In genomic region chr8:70726721-70727120, GRCm38 (mm10) we compare ENCODE assay signal across 26 mouse cellular contexts. TPM values are rescaled to one million over a fixed set of nuclear protein-coding genes. Genes with fewer than 3 reads are reported as not detected.
DNase-seq lines count a peak whose midpoint lies in the region; ATAC-seq lines count a peak whose summit lies in the region.
"Had no signal": no experiment of that assay in that cellular context is flagged by ENCODE, and none has a peak within 500 bp of the region (broad histone marks: within the 10 kb centered on the region; RNA-seq: fewer than 3 reads in every experiment).

No protein-coding gene starts in this region.

- H3K9me3 ChIP-seq in midbrain, embryonic 13.5 days = no peaks in the 10 kb centered on the region
- no peaks in the 10 kb centered on the region for H3K9me3 ChIP-seq in midbrain, embryonic 10.5 days (replicated peaks)
- H3K9me3 ChIP-seq: embryonic facial prominence, embryonic 13.5 days; embryonic facial prominence, embryonic 15.5 days; forebrain, embryonic 10.5 days; forebrain, embryonic 12.5 days had no signal

- no peak overlapping the region for H3K27ac ChIP-seq in midbrain, embryonic 13.5 days
- no peak overlapping the region for H3K27ac ChIP-seq in midbrain, embryonic 10.5 days (replicated peaks)
- H3K27ac ChIP-seq: embryonic facial prominence, embryonic 13.5 days; embryonic facial prominence, embryonic 15.5 days; forebrain, embryonic 10.5 days; forebrain, embryonic 12.5 days had no signal

- H3K27me3 ChIP-seq in midbrain, embryonic 13.5 days = peaks cover 52% of the 10 kb centered on the region
- peaks cover 60% of the 10 kb centered on the region for H3K27me3 ChIP-seq in midbrain, embryonic 10.5 days (ENCODE audit: low read depth, poor library complexity, severe bottlenecking)

- H3K9ac ChIP-seq in midbrain, embryonic 13.5 days (replicated peaks) = 0 out of 2 replicates have a peak overlapping the region, but pooled peaks have one; percentile 2
- H3K9ac ChIP-seq: embryonic facial prominence, embryonic 13.5 days; embryonic facial prominence, embryonic 15.5 days; forebrain, embryonic 12.5 days had no signal

- H3K4me1 ChIP-seq in midbrain, embryonic 13.5 days (replicated peaks) = peaks cover 6% of the 10 kb centered on the region; the same call in 1 of the 2 replicates
- peaks cover 14% of the 10 kb centered on the region for H3K4me1 ChIP-seq in midbrain, embryonic 10.5 days

- no peak for ATAC-seq in midbrain, embryonic 13.5 days
- ATAC-seq: forebrain, embryonic 14.5 days had no signal

- 50% methylated on average over 11 of the region's 11 CpGs for WGBS in midbrain, embryonic 13.5 days
- WGBS in midbrain, embryonic 10.5 days = 51% methylated on average over 11 of the region's 11 CpGs

- no peaks in the 10 kb centered on the region for H3K36me3 ChIP-seq in midbrain, embryonic 13.5 days
- no peaks in the 10 kb centered on the region for H3K36me3 ChIP-seq in midbrain, embryonic 10.5 days
- H3K36me3 ChIP-seq: embryonic facial prominence, embryonic 13.5 days; embryonic facial prominence, embryonic 15.5 days; forebrain, embryonic 10.5 days; forebrain, embryonic 12.5 days had no signal

- DNase-seq in gastrocnemius, postnatal 10 days = peak; percentile 3
- DNase-seq in gastrocnemius, adult 18-20 months (ENCODE audit: low spot score) = no peak
- no peak for DNase-seq in midbrain, embryonic 10.5 days (ENCODE audit: low spot score)
- peak; percentile 39 for DNase-seq in testis, postnatal 10 days (ENCODE audit: low spot score)
- DNase-seq in testis, postnatal 14 days (ENCODE audit: low spot score) = no peak
- DNase-seq: cerebellum, adult 11 months; cerebellum, adult 18-20 months; cerebellum, adult 8-10 months; cerebellum, adult 9-11 months; cerebellum, postnatal 14 days; cerebellum, postnatal 36 days had no signal

- no peak overlapping the region for H3K4me2 ChIP-seq in midbrain, embryonic 13.5 days (replicated peaks)
- H3K4me2 ChIP-seq: embryonic facial prominence, embryonic 13.5 days; embryonic facial prominence, embryonic 15.5 days; forebrain, embryonic 12.5 days had no signal

- no peak overlapping the region for H3K4me3 ChIP-seq in midbrain, embryonic 13.5 days (replicated peaks)
- H3K4me3 ChIP-seq in midbrain, embryonic 10.5 days = no peak overlapping the region
- H3K4me3 ChIP-seq: embryonic facial prominence, embryonic 13.5 days; embryonic facial prominence, embryonic 15.5 days; erythroblast, embryonic 14.5 days; forebrain, embryonic 10.5 days; forebrain, embryonic 12.5 days had no signal

RNA-seq across cellular contexts. Expression of gene Pde4c, which starts 3.2 kb away (rescaled TPM):
- 1 to 10 TPM; 2.5 to 3.0 TPM for total RNA-seq in gastrocnemius, postnatal 10 days (2021)
- 1 to 10 TPM; 1.3 to 1.6 TPM for total RNA-seq in gastrocnemius, adult 18-20 months (2021)
- 0.15 and 0.28 TPM in 2 replicates for polyA plus RNA-seq in midbrain, embryonic 13.5 days (2015; fragmentation: Nextera tagmentation; extraction: Ambion mirVana)
- polyA plus RNA-seq in midbrain, embryonic 10.5 days (2016; fragmentation: Nextera tagmentation; extraction: Ambion mirVana) = 0.72 and 0.78 TPM in 2 replicates
- polyA plus RNA-seq: erythroblast, embryonic 14.5 days; forebrain, embryonic 14.5 days had no signal

RNA-seq across cellular contexts. Expression of gene Gm3336, which starts 8.4 kb away (rescaled TPM):
- not detected for total RNA-seq in gastrocnemius, postnatal 10 days (2021)
- not detected for total RNA-seq in gastrocnemius, adult 18-20 months (2021)
- polyA plus RNA-seq in midbrain, embryonic 13.5 days (2015; fragmentation: Nextera tagmentation; extraction: Ambion mirVana) = not detected in 2 replicates
- not detected in 2 replicates for polyA plus RNA-seq in midbrain, embryonic 10.5 days (2016; fragmentation: Nextera tagmentation; extraction: Ambion mirVana)
- total RNA-seq: adrenal gland, postnatal 10 days; adrenal gland, postnatal 25 days; adrenal gland, postnatal 4 days; common myeloid progenitor, adult 5-6 weeks had no signal
- polyA plus RNA-seq: brain, embryonic 14.5 days; C2C12; embryonic facial prominence, embryonic 11.5 days; embryonic facial prominence, embryonic 13.5 days; embryonic facial prominence, embryonic 15.5 days; erythroblast, embryonic 14.5 days; forebrain, embryonic 10.5 days; forebrain, embryonic 12.5 days; forebrain, embryonic 14.5 days had no signal

RNA-seq across cellular contexts. Expression of gene Iqcn, which starts 23.5 kb away (rescaled TPM):
- total RNA-seq in gastrocnemius, postnatal 10 days (2021) = not detected
- total RNA-seq in gastrocnemius, adult 18-20 months (2021) = not detected
- 0.07 and 0.08 TPM in 2 replicates for polyA plus RNA-seq in midbrain, embryonic 13.5 days (2015; fragmentation: Nextera tagmentation; extraction: Ambion mirVana)
- polyA plus RNA-seq in midbrain, embryonic 10.5 days (2016; fragmentation: Nextera tagmentation; extraction: Ambion mirVana) = not detected in 2 replicates
- total RNA-seq: common myeloid progenitor, adult 5-6 weeks; MEL had no signal
- polyA plus RNA-seq: embryonic facial prominence, embryonic 11.5 days; erythroblast, embryonic 14.5 days had no signal

RNA-seq across cellular contexts. Expression of gene Rab3a, which starts 27.8 kb away (rescaled TPM):
- 10 to 100 TPM; 44.6 to 50.4 TPM for total RNA-seq in gastrocnemius, postnatal 10 days (2021)
- total RNA-seq in gastrocnemius, adult 18-20 months (2021) = 10 to 100 TPM; 32.5 to 36.5 TPM
- polyA plus RNA-seq in midbrain, embryonic 13.5 days (2015; fragmentation: Nextera tagmentation; extraction: Ambion mirVana) = 261 and 275 TPM in 2 replicates
- 17.2 and 40.7 TPM in 2 replicates for polyA plus RNA-seq in midbrain, embryonic 10.5 days (2016; fragmentation: Nextera tagmentation; extraction: Ambion mirVana)

RNA-seq across cellular contexts. Expression of gene Jund, which starts 28.0 kb away (rescaled TPM):
- 100 to 1,000 TPM in 1 of 2 experiments, 10 to 100 TPM in 1; 79.2 to 130 TPM for total RNA-seq in gastrocnemius, postnatal 10 days (2021)
- 10 to 100 TPM; 41.6 to 68.4 TPM for total RNA-seq in gastrocnemius, adult 18-20 months (2021)
- polyA plus RNA-seq in midbrain, embryonic 13.5 days (2015; fragmentation: Nextera tagmentation; extraction: Ambion mirVana) = 65.1 and 97.7 TPM in 2 replicates
- 62.5 and 78.6 TPM in 2 replicates for polyA plus RNA-seq in midbrain, embryonic 10.5 days (2016; fragmentation: Nextera tagmentation; extraction: Ambion mirVana)

Comparison
In these comparisons a context has a peak if more than half of its experiments do, and no peak if none do; other contexts are left out.
1. DNase-seq: peak in gastrocnemius, postnatal 10 days (single experiment) and testis, postnatal 10 days (single experiment); none in gastrocnemius, adult 18-20 months (single experiment), midbrain, embryonic 10.5 days (single experiment) and testis, postnatal 14 days (single experiment).